Mouse (Mus musculus) lung, postnatal 36 days (tissue): ENCODE data around the gene Ddx27.
"Not testable (repeated sequence)": the region's sequence is repeated elsewhere in the genome, so short reads cannot be mapped to it uniquely, and the experiment has no call there.

ENCODE experiments used
- DNase-seq: peaks from one replicate; pipeline ENCODE4 v3.0.0; 2022; ENCODE audit warnings: mixed read lengths

Gene Ddx27

GRCm38 (mm10) chr2:167014702-167015381 lies at the start of gene Ddx27:
TSS of gene Ddx27 (plus strand) at chr2:167015193.
- DNase-seq = peak; percentile 95

GRCm38 (mm10) chr2:166973153-166973552 lies 41.8 kb upstream of the Ddx27 start:
- no peak for DNase-seq

- DNase-seq = no peak
Measured at GRCm38 (mm10) chr2:166974177-166974872, 40.7 kb upstream of the Ddx27 start.

- DNase-seq = peak; percentile 53
Measured at GRCm38 (mm10) chr2:166976356-166976755, 38.6 kb upstream of the Ddx27 start.

- no peak for DNase-seq
Measured at GRCm38 (mm10) chr2:166977490-166977889, 37.5 kb upstream of the Ddx27 start.

- DNase-seq = no peak
Measured at GRCm38 (mm10) chr2:166980161-166980560, 34.8 kb upstream of the Ddx27 start.

GRCm38 (mm10) chr2:166983351-166983894 lies 31.6 kb upstream of the Ddx27 start:
- DNase-seq = no peak

GRCm38 (mm10) chr2:166990861-166991260 lies 24.1 kb upstream of the Ddx27 start:
- no peak for DNase-seq

GRCm38 (mm10) chr2:166991945-166992344 lies 23.0 kb upstream of the Ddx27 start:
- peak; percentile 57 for DNase-seq

- no peak for DNase-seq
Measured at GRCm38 (mm10) chr2:166995021-166995795, 19.8 kb upstream of the Ddx27 start.

- DNase-seq = peak; percentile 98
Measured at GRCm38 (mm10) chr2:166995796-166996532, 19.0 kb upstream of the Ddx27 start, which contains the start of gene Stau1. TSS of gene Stau1 (minus strand) at chr2:166996299.

- no peak for DNase-seq
Measured at GRCm38 (mm10) chr2:166996533-166996894, 18.5 kb upstream of the Ddx27 start.

- no peak for DNase-seq
Measured at GRCm38 (mm10) chr2:167001486-167001885, 13.5 kb upstream of the Ddx27 start.

GRCm38 (mm10) chr2:167004099-167004854 lies 10.7 kb upstream of the Ddx27 start:
- DNase-seq = peak; percentile 91

- no peak for DNase-seq
Measured at GRCm38 (mm10) chr2:167006355-167006754, 8.6 kb upstream of the Ddx27 start.

GRCm38 (mm10) chr2:167007001-167007491 lies 7.9 kb upstream of the Ddx27 start:
- no peak for DNase-seq

- DNase-seq = not testable (repeated sequence)
Measured at GRCm38 (mm10) chr2:167007565-167007964, 7.4 kb upstream of the Ddx27 start.

GRCm38 (mm10) chr2:167009483-167009882 lies 5.5 kb upstream of the Ddx27 start:
- no peak for DNase-seq

- no peak for DNase-seq
Measured at GRCm38 (mm10) chr2:167010546-167010945, 4.4 kb upstream of the Ddx27 start.

GRCm38 (mm10) chr2:167015382-167015718 lies 357 bp downstream of the Ddx27 start:
- DNase-seq = no peak

GRCm38 (mm10) chr2:167019396-167019795 lies 4.4 kb downstream of the Ddx27 start:
- DNase-seq = no peak

GRCm38 (mm10) chr2:167028553-167028952 lies 13.6 kb downstream of the Ddx27 start:
- no peak for DNase-seq
